Mouse (Mus musculus) thymus, postnatal 14 days (tissue): ENCODE measurements around the gene Ceacam11.
"Not testable (repeated sequence)": the region's sequence is repeated elsewhere in the genome, so short reads cannot be mapped to it uniquely, and the experiment has no call there.

Experiments used
- DNase-seq: peaks from one replicate; pipeline ENCODE4 v3.0.0; 2021

Gene Ceacam11

DNA sequence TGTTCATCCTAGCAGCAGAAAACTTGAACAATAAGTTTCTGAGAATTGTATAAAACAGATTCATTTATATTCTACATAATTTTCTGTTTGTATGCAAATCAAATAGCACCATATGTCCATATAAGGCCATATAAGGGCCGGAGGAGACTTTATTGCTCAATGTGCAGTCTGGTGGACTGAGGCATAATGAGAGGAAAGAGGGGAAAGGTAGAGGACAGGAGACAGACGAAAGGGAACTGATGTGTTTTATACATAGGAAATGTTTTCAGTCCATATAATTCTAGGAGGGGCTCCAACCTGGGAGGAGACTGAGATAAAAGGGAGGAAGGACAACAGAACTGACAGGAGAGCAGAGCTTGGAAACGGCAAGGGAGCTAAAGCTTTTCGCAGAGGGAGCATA is at the start of gene Ceacam11:
Ceacam11 (plus strand) TSS at position 301 of the 400 bp plus-strand sequence.
- DNase-seq = no peak

DNA sequence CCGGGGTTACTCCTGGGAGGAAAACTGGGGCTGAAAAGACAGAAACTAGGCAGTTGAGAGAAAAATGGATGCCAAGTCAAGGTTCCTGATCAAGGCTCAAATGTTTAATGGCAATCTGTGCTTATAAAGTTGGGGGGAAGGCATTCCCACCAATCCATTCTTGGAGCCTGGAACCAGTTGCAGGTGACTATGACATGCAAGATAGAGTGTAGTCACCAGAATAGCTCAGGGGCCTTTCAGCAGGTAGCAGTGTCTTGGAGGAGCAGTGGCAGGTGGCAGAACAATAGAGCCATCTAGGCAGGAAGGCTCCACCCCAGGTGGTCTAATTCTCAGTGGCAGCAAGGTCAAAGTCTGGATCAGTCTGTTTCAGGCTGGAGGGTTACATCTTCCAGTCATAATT is 29.2 kb downstream of the Ceacam11 start:
- not testable (repeated sequence) for DNase-seq

DNA sequence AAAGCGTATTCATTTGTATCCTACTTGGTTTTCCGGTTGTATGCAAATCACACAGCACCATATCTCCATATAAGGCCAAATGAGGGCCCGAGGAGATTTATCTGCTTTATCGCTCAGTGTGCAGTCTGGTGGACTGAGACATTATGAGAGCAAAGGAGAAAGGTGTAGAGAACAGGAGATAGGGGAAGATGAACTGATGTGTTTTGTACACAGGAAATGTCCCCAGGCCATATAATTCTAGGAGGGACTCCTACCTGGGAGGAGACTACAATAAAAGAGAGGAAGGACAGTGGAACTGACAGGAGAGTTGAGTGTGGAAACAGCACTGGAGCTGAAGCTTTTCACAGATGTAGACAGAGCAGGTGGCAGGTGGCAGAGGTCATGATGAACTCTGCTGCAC is 37.7 kb downstream of the Ceacam11 start, which contains the start of gene Ceacam13:
Ceacam13 (plus strand) TSS at position 301 of the 400 bp plus-strand sequence.
- no peak for DNase-seq
